Mouse (Mus musculus) megakaryocyte, embryonic 14.5 days (primary cell): ENCODE measurements around the gene Pgk2. TPM values are rescaled to one million over a fixed set of nuclear protein-coding genes. Genes with fewer than 3 reads are reported as not detected.
"Not testable (repeated sequence)": the region's sequence is repeated elsewhere in the genome, so short reads cannot be mapped to it uniquely, and the experiment has no call there.

Experiments used
- H3K27me3 ChIP-seq: replicated peaks from 2 replicates; pipeline ENCODE3; 2012; ENCODE audit warnings: inconsistent platforms
- H3K36me3 ChIP-seq: replicated peaks from 2 replicates; pipeline ENCODE3; 2012; ENCODE audit warnings: low read length, inconsistent platforms, mixed read lengths
- H3K4me1 ChIP-seq: 2 replicates; pipeline ENCODE4 v1.6.1; 2012; ENCODE audit warnings: inconsistent platforms
- H3K4me3 ChIP-seq: replicated peaks from 2 replicates; pipeline ENCODE3; 2012; ENCODE audit warnings: moderate library complexity, mild to moderate bottlenecking, inconsistent platforms
- H3K9me3 ChIP-seq: 2 replicates; pipeline ENCODE4 v1.6.1; 2012; ENCODE audit warnings: inconsistent platforms
- FLI1 ChIP-seq: IDR thresholded peaks from 2 replicates; pipeline ENCODE4 v1.6.1; 2012; ENCODE audit warnings: low read length, inconsistent platforms, mixed read lengths
- GATA1 ChIP-seq: IDR thresholded peaks from 3 replicates; pipeline ENCODE4 v1.6.1; 2012; ENCODE audit warnings: mixed read lengths, low read length, inconsistent platforms, borderline replicate concordance
- polyA plus RNA-seq: library from polyadenylated mRNA; stranded (reverse); fragments of >175 nt; gene quantifications from 2 replicates; pipeline ENCODE4 v1.2.3, GENCODE M21; 2012; ENCODE audit warnings: low replicate concordance; ENCODE audit not compliant: insufficient read depth

Gene Pgk2
- polyA plus RNA-seq = not detected in 2 replicates

- TF ChIP-seq GATA1 (no peak), FLI1 (no peak)
- Histone ChIP-seq H3K9me3 (no peaks in the 10 kb centered on the region), H3K36me3 (no peaks in the 10 kb centered on the region)
Measured at GRCm38 (mm10) chr17:40208540-40208939, at the start of gene Pgk2. TSS of gene Pgk2 (minus strand) at chr17:40208640.

GRCm38 (mm10) chr17:40252487-40252886 lies 44.0 kb upstream of the Pgk2 start:
- H3K9me3 ChIP-seq = no peaks in the 10 kb centered on the region
- peaks cover 15% of the 10 kb centered on the region for H3K4me1 ChIP-seq
- no peaks in the 10 kb centered on the region for H3K27me3 ChIP-seq
- H3K4me3 ChIP-seq = no peak overlapping the region
- no peaks in the 10 kb centered on the region for H3K36me3 ChIP-seq
- TF ChIP-seq FLI1 = no peak
- no peak; the same call in 2 of the 3 replicates for TF ChIP-seq GATA1

More at GRCm38 (mm10) chr17:40208540-40208939, at the start of gene Pgk2:
- Histone ChIP-seq H3K27me3 (no peaks in the 10 kb centered on the region), H3K4me3 (no peak within 1 kb of the TSS), H3K4me1 (no peaks in the 10 kb centered on the region; the same call in 1 of the 2 replicates)

- Histone ChIP-seq H3K36me3 (no peaks in the 10 kb centered on the region), H3K27me3 (no peaks in the 10 kb centered on the region), H3K4me1 (peaks cover 7% of the 10 kb centered on the region; the same call in 1 of the 2 replicates), H3K4me3 (no peak within 1 kb of the TSS), H3K9me3 (no peaks in the 10 kb centered on the region)
- TF ChIP-seq GATA1 = no peak
Measured at GRCm38 (mm10) chr17:40242135-40242534, 33.7 kb upstream of the Pgk2 start, which contains the start of gene Crisp3. TSS of gene Crisp3 (minus strand) at chr17:40242288.

GRCm38 (mm10) chr17:40201803-40202202 lies 6.6 kb downstream of the Pgk2 start:
- not testable (repeated sequence) for H3K36me3 ChIP-seq, H3K9me3 ChIP-seq, H3K27me3 ChIP-seq, H3K4me1 ChIP-seq, H3K4me3 ChIP-seq

- not testable (repeated sequence) for H3K4me3 ChIP-seq, H3K36me3 ChIP-seq, H3K4me1 ChIP-seq, H3K27me3 ChIP-seq, H3K9me3 ChIP-seq
Measured at GRCm38 (mm10) chr17:40190192-40190591, 18.2 kb downstream of the Pgk2 start.

- H3K4me3 ChIP-seq, H3K27me3 ChIP-seq, H3K9me3 ChIP-seq, H3K36me3 ChIP-seq, H3K4me1 ChIP-seq: not testable (repeated sequence)
Measured at GRCm38 (mm10) chr17:40157729-40158359, 50.6 kb downstream of the Pgk2 start.

Other genes with a start within 250 kb of the Pgk2 start
- gene AC192777.2, start 113.2 kb downstream of the Pgk2 start, polyA plus RNA-seq = not detected in 2 replicates
- not detected in 2 replicates for gene Crisp3, start 33.6 kb upstream of the Pgk2 start, polyA plus RNA-seq
- not detected in 2 replicates for gene Crisp1, start 110.6 kb upstream of the Pgk2 start, polyA plus RNA-seq